Mouse (Mus musculus) ES-E14 (cell line): ENCODE measurements around the gene Pdxp.

Source experiments
- CHD2 ChIP-seq: IDR thresholded peaks from 2 replicates; pipeline ENCODE4 v1.6.1; 2014; ENCODE audit warnings: mild to moderate bottlenecking, low read depth, low read length, inconsistent platforms
- HCFC1 ChIP-seq: IDR thresholded peaks from 2 replicates; pipeline ENCODE4 v1.6.1; 2012; ENCODE audit warnings: low read length, inconsistent platforms, borderline replicate concordance; ENCODE audit not compliant: insufficient read depth
- MAFK ChIP-seq: IDR thresholded peaks from 2 replicates; pipeline ENCODE4 v1.6.1; 2014; ENCODE audit warnings: mild to moderate bottlenecking, low read depth, low read length, inconsistent platforms; ENCODE audit not compliant: insufficient read depth
- ZC3H11A ChIP-seq: IDR thresholded peaks from 2 replicates; pipeline ENCODE4 v1.6.1; 2012; ENCODE audit warnings: low read depth, mild to moderate bottlenecking, inconsistent platforms, low read length, borderline replicate concordance
- ZNF384 ChIP-seq: IDR thresholded peaks from 2 replicates; pipeline ENCODE4 v1.6.1; 2012; ENCODE audit warnings: low read depth, low read length, inconsistent platforms

DNA sequence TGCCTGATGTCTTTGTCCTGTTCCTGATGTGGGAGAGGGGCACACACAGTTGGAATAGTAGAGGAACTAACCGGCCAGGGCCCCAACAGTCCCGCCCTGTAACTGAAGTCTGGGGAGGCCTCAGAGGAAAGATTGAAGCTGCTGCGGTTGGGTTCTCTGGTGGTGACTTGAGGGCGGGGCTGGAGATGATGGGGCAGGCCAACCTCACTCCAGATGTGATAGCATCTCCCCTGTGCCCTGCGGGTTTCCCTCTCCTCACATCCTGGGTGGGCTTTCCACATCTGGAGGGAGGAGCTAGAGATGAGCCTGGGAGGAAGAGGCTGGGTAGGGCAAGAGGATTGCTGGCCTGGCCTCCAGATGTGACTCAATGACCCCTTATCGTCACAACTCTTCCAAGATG is 9.9 kb downstream of the Pdxp start:
- TF ChIP-seq ZNF384, result no peak
- no peak for TF ChIP-seq ZC3H11A
- TF ChIP-seq CHD2, result no peak
- no peak for TF ChIP-seq HCFC1
- TF ChIP-seq MAFK, result no peak
